Mouse (Mus musculus) left cerebral cortex, adult 6 months (tissue): ENCODE results near the gene Gtf3c5. TPM values are rescaled to one million over a fixed set of nuclear protein-coding genes. Genes with fewer than 3 reads are reported as not detected.

Source experiments
- long read RNA-seq, 2 experiments: library from polyadenylated mRNA; unstranded; transcript quantifications; one replicate each; pipeline ENCODE4 v2.0.0; 2019 to 2020
- polyA plus RNA-seq: library from polyadenylated mRNA; unstranded; fragments of <200 nt; fragmentation: Nextera tagmentation; gene quantifications from 2 replicates; pipeline ENCODE4 v1.2.3, GENCODE M21; 2021

Gene Gtf3c5
- 8.8 and 11.2 TPM in 2 replicates for polyA plus RNA-seq
- long read RNA-seq, experiment 1, transcript Gtf3c5-201 (12 exons, 2,739 nt), result major isoform, 55 of 69 reads
- long read RNA-seq, experiment 1, partial matches to known transcripts, result 1 of 69 reads
- long read RNA-seq, experiment 1, other reads (novel, unspliced or antisense), result 10 of 69 reads
- long read RNA-seq, experiment 2, transcript Gtf3c5-201 (12 exons, 2,739 nt), result major isoform, 10 of 12 reads
- long read RNA-seq, experiment 2, partial matches to known transcripts, result 2 of 12 reads
- long read RNA-seq, experiment 2, other reads (novel, unspliced or antisense), result 0 of 12 reads

GRCm38 (mm10) chr2:28583651-28584050 is at the start of gene Gtf3c5:
TSS of gene Gtf3c5 (minus strand) at chr2:28583751.

DNA sequence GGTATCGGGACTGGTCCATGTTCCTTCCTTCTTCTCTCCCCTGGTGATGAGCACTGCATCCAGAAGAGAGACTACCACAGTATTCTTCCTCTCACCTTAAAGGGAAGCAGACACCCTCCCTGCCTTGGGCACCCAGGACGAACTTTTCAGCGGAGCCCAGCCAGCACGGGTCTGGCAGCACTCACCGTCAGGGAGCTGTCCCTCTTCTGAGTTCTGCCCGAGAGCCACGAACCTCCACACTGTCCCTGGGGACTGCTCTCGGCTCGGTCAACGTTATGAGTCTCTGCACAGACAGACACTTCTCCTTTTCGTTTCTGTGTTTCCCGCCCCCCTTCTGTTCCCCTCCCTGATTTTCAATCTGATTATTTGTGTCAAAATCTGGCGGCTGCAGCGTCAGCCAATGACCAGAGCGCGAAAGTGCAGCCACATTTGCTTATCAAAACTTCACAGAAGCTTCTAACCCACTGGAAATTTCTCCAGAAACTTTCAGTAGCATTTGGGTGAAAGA is 38.2 kb upstream of the Gtf3c5 start, which contains the start of gene Gfi1b:
TSS of gene Gfi1b (minus strand) at position 319 of the 508 bp plus-strand sequence.

DNA sequence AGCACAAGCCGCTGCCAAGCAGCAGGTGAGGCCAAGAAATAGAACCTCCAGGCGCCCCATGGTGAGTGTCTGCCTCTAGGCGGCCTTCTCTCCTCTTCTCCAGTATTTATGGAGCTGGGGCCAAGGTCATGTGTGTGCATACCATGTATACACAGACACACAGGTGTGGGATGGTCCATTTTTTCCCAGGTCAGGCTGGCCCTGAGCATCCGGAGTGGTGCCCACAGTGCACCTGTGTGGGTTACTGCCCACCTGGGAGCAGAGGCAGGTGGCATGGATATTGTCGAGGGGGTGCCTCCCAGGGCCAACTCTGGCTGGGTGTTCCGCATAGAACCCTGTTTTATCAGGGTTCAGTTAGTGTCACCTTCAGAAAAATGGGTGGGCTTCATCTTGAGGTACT is 20.2 kb downstream of the Gtf3c5 start, which contains the start of gene Cel:
TSS of gene Cel (minus strand) at position 101 of the 400 bp plus-strand sequence.

Other genes with a start within 250 kb of the Gtf3c5 start
- gene Ppp1r26, start 137.0 kb downstream of the Gtf3c5 start, polyA plus RNA-seq, result 5.0 and 6.1 TPM in 2 replicates
- gene 1700007K13Rik, start 117.4 kb downstream of the Gtf3c5 start, polyA plus RNA-seq, result 2.7 and 6.0 TPM in 2 replicates
- gene Mrps2, start 115.7 kb downstream of the Gtf3c5 start, polyA plus RNA-seq, result 15.6 and 28.7 TPM in 2 replicates
- 0.39 and 1.2 TPM in 2 replicates for gene Gbgt1, start 86.9 kb downstream of the Gtf3c5 start, polyA plus RNA-seq
- 0.93 TPM in 1 of 2 replicates, not detected in the other for gene Gm10134, start 77.7 kb downstream of the Gtf3c5 start, polyA plus RNA-seq
- gene Ralgds, start 70.6 kb downstream of the Gtf3c5 start, polyA plus RNA-seq, result 27.6 and 43.6 TPM in 2 replicates
- gene Cel, start 20.3 kb downstream of the Gtf3c5 start, polyA plus RNA-seq, result not detected in 2 replicates
- not detected in 2 replicates for gene Gfi1b, start 38.2 kb upstream of the Gtf3c5 start, polyA plus RNA-seq
- gene Tsc1, start 57.5 kb upstream of the Gtf3c5 start, polyA plus RNA-seq, result 17.4 and 22.5 TPM in 2 replicates
- 1.1 and 1.6 TPM in 2 replicates for gene Spaca9, start 116.0 kb upstream of the Gtf3c5 start, polyA plus RNA-seq
- 2.2 and 3.3 TPM in 2 replicates for gene Ak8, start 116.4 kb upstream of the Gtf3c5 start, polyA plus RNA-seq